Mouse (Mus musculus) c-Kit-positive CD71-positive TER-119-negative erythroid progenitor cells, embryonic 14.5 days (primary cell): ENCODE results near the gene Cdc20.

Source experiments
- DNase-seq: peaks from one replicate; pipeline ENCODE4 v3.0.0-alpha.2; 2013; ENCODE audit warnings: low read depth

Gene Cdc20

GRCm38 (mm10) chr4:118436820-118437603 is at the start of gene Cdc20:
TSS of gene Cdc20 (minus strand) at chr4:118437352.
- peak; percentile 94 for DNase-seq

GRCm38 (mm10) chr4:118476773-118477530 is 39.8 kb upstream of the Cdc20 start:
- no peak for DNase-seq

- DNase-seq = no peak
Observed at GRCm38 (mm10) chr4:118472687-118473086, 35.5 kb upstream of the Cdc20 start.

GRCm38 (mm10) chr4:118471281-118471680 is 34.1 kb upstream of the Cdc20 start:
- no peak for DNase-seq

- DNase-seq = no peak
Observed at GRCm38 (mm10) chr4:118465697-118466163, 28.6 kb upstream of the Cdc20 start.

GRCm38 (mm10) chr4:118464956-118465355 is 27.8 kb upstream of the Cdc20 start:
- no peak for DNase-seq

- no peak for DNase-seq
Observed at GRCm38 (mm10) chr4:118457345-118457975, 20.3 kb upstream of the Cdc20 start, which contains the start of gene Mpl. TSS of gene Mpl (minus strand) at chr4:118457513.

- no peak for DNase-seq
Observed at GRCm38 (mm10) chr4:118446415-118447153, 9.4 kb upstream of the Cdc20 start.

GRCm38 (mm10) chr4:118445781-118446414 is 8.7 kb upstream of the Cdc20 start:
- DNase-seq = no peak

GRCm38 (mm10) chr4:118445088-118445487 is 7.9 kb upstream of the Cdc20 start:
- no peak for DNase-seq

- no peak for DNase-seq
Observed at GRCm38 (mm10) chr4:118437829-118438253, 689 bp upstream of the Cdc20 start.

- no peak for DNase-seq
Observed at GRCm38 (mm10) chr4:118432332-118432731, 4.8 kb downstream of the Cdc20 start.

GRCm38 (mm10) chr4:118429215-118429895 is 7.8 kb downstream of the Cdc20 start:
- DNase-seq = no peak

- no peak for DNase-seq
Observed at GRCm38 (mm10) chr4:118428531-118429214, 8.5 kb downstream of the Cdc20 start.

GRCm38 (mm10) chr4:118427768-118428451 is 9.2 kb downstream of the Cdc20 start, which contains the start of gene Elovl1:
TSS of gene Elovl1 (plus strand) at chr4:118428093.
- DNase-seq = peak; percentile 76

- no peak for DNase-seq
Observed at GRCm38 (mm10) chr4:118427415-118427767, 9.8 kb downstream of the Cdc20 start.

GRCm38 (mm10) chr4:118425374-118425773 is 11.8 kb downstream of the Cdc20 start:
- no peak for DNase-seq

- DNase-seq = no peak
Observed at GRCm38 (mm10) chr4:118424541-118425160, 12.5 kb downstream of the Cdc20 start.

- no peak for DNase-seq
Observed at GRCm38 (mm10) chr4:118421384-118421783, 15.8 kb downstream of the Cdc20 start.
